Mouse (Mus musculus): ENCODE results near the gene Men1.

Men1 gene

DNA sequence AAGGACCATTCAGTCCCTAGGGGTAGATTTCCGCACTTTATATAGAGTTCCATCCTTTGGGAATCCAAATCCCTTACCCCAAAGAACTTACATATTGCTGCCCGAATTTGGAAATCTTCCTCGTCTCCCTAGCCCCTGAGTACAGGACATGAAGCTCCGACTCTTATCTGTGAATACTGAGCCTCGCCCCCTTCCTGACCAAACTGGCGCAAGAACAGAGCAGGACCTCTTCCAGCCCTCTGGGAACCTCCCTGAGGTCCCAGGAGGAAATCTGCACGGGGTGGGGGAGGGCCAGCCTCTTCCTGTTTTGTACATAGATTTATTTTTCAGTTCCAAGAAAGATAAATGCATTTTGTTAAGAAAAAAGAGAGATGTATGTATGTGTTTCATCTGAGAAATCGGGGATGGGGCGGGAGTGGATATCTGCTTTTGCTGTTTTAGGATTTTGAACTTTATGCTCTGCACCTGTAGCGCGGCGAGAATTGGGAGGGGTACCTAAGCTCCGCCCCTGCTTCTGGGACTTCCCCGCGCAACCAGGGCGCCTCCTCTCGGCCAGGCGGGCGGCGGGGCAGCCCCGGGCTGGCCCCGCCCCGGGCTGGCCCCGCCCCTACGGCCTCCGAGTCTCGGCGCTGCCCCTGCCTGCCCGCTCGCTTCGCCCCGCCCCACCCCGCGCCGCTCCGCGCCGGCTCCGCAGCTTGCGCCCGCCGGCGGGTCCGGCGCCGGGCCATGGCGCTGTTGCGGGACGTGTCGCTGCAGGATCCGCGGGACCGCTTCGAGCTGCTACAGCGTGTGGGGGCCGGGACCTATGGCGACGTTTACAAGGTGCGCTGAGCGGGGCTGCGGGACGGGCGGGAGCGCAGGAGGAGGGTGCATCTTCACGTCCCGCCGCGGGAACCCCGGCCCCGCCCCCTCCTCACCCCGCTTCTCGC, 6.0 kb downstream of the Men1 start, which contains the start of gene Map4k2:
Map4k2 (plus strand) TSS at position 612 of the 929 bp plus-strand sequence.
- peak; percentile 80 for DNase-seq

GRCm38 (mm10) chr19:6341453-6342077, 6.8 kb downstream of the Men1 start:
- DNase-seq, result no peak

DNA sequence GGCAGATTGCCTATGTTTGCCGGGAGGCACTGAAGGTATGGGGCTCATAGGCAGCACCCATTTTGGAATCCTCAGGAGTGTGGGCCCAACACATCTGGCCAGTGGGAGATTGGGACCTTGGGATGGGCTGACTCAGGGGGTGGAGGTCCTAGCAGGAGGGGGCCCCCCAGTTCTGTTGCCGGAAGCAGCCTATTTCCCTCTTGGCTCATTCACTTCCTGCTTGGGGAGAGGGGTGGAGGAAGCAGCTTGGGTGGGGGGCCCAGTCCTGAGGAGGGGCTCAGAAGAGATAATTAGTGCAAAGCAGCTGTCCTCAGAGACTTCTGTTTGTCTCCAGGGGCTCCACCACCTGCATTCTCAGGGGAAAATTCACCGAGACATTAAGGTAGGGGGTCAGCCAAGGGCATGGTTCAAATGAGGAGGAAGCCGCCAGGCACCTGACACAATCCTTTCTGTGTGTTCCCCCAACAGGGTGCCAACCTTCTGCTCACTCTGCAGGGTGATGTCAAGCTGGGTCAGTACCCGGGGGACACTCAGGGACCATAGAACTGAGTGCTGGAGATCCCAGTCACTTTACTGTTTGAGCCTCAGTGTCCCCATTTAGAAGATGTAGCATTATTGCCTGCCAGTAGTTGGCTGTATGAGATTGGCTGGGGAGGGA, 7.6 kb downstream of the Men1 start:
- DNase-seq, result no peak

DNA sequence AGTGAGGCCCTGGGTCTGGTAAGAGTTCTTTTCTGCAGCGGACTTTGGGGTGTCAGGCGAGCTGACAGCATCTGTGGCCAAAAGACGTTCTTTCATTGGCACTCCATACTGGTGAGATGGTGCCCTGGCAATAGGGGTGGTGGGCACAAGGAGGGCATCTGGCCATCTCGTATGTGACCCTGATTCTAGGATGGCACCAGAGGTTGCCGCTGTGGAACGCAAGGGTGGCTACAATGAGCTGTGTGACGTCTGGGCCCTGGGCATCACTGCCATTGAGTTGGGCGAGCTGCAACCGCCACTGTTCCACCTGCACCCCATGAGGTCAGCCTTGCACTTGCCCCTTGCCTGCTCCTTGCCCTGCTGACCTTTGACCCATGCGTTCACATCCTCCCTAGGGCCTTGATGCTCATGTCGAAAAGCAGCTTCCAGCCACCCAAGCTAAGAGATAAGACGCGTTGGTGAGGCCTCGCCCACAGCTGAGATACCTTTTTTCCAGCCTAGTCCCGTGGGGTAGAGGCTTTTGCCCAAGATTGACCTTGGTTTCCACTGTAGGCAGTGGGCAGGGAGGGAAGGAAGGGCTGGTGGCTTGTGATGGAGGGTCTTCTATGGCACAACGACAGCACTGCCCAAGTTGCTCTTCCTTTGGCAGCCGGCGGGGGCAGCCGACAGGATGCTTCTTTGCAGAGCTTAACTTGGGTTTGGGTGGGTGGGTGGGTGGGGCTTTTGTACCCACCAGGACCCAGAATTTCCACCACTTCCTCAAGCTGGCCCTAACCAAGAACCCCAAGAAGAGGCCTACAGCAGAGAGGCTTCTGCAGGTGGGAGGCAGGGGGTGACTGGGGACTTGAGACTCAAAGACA, 8.5 kb downstream of the Men1 start:
- DNase-seq, result no peak

- DNase-seq, result no peak
Measured at GRCm38 (mm10) chr19:6343996-6344395, 9.2 kb downstream of the Men1 start.

GRCm38 (mm10) chr19:6346023-6346422, 11.2 kb downstream of the Men1 start:
- no peak for DNase-seq

- no peak for DNase-seq
Measured at GRCm38 (mm10) chr19:6346661-6347060, 11.9 kb downstream of the Men1 start.

GRCm38 (mm10) chr19:6347615-6348014, 12.8 kb downstream of the Men1 start:
- no peak for DNase-seq

DNA sequence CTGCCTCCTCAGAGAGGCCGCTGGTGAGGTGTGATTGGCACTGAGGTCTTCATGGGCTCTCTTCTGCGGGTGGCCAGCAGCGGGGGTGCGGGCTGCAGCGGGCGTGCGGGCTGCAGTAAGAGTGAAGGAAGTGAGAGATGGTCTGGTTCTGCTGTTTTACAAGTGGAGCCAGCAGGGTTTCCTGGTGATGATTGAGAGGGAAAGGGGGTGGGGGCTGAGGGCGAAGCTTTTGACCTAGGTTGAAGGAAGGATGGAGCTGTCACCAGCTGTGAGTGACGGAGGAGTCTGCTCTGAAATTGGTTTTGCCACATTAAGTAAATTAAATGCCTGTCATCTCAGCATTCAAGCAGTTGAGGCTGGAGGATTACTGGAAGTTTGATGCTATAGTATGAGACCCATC, 13.9 kb downstream of the Men1 start:
- DNase-seq, result no peak

DNA sequence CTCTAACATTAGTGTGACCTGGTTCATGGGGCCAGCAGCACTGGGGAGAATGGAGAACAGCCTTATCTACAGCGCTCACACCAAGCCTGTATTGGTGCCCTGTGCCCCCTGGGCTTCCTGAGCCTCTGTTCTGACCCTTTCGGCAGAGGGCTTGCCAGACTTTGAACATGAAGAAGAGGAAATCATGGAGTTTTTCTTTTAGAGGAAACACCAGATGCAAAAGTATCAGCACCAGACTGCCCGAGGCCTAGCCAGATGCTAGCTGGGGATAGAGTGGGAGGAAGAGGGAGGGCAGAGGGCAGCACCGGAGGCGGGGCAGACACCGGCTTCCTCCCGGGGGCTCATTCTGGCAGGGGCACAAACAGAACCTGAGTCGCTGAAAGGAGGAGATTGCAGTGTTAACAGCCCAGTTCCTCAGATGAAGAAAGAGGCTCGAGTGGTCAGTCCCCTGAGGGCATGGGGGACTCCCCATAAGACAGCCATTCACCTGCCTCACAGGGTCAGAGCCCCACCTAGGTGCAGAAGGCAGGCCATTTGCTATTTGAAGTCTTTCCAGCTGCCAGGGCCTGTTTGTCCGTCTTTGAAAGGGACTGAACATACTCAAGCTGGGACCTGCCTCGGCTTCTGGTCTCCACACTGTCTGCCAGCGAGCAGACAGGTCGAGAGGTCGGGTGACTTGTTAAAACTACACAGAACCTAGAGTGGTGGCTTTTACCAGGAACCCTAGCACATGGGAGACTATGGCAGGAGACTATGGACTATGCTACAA, 14.6 kb downstream of the Men1 start:
- DNase-seq, result no peak

DNA sequence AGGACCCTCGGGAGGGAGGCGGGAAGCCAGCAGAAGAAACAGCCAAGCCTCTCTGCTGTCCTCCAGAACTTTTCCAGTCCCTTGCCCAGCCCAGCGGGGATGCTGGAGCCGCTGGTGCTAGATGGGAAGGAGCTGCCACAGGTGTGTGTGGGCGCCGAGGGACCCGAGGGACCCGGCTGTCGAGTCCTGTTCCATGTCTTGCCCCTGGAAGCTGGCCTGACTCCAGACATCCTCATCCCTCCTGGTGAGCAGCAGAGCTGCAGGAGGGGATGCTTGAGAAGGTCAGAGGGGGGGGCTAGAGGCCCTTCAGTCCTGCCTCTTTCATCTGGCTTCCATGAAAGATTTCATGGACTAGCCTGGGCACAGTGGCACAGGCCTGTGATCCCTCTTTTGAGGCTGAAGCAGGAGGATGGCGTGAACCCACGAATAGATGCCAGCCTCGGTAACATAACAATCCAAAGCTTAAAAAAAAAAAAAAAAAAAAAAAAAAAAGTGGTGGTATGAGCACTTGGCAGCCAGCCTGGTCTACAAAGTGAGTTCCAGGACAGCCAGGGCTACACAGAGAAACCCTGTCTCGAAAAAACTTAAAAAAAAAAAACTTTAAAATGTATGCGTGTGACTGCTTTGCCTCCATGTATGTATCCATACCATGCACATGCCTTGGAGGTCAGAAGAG, 16.8 kb downstream of the Men1 start:
- DNase-seq, result no peak

DNA sequence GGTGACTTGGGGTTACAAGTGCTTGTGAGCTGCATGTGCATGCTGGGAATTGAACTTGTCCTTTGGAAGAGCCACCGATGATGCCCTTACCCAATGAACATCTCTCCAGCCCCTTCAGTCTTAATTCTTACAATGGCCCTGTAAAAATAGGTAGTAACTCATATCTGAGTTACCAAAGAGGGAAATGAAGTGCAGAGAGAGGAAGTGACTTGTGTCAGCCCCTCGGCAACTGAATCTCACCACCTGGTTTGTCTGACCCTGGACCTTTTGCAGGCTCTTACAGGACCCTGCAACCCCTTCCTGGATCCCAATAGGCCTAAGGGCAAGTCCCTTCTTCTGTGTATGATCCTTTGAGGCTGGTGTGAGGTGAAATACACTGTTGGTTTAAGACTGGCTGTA, 17.3 kb downstream of the Men1 start:
- DNase-seq, result no peak

GRCm38 (mm10) chr19:6354030-6354429, 19.3 kb downstream of the Men1 start:
- DNase-seq, result no peak

DNA sequence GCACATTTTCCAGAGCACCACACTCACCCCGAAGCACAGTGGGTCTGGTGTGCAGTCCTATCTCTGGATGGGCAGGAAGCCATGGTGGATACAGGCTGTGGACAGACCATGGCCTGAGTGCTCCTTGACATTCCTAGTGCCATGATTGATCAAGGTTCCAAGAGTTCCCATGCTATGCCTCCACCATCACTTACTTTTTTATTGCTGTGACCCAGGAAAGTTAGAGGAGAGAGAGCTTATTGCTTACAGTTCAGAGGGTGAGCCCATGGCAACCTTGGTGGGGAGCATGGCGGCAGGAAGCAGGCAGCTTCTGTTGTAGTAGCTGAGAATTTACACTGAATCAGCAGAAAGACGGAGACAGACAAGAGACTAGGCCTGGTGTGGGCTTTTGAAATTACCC, 26.5 kb downstream of the Men1 start:
- no peak for DNase-seq

GRCm38 (mm10) chr19:6363091-6363410, 28.3 kb downstream of the Men1 start:
- no peak for DNase-seq

DNA sequence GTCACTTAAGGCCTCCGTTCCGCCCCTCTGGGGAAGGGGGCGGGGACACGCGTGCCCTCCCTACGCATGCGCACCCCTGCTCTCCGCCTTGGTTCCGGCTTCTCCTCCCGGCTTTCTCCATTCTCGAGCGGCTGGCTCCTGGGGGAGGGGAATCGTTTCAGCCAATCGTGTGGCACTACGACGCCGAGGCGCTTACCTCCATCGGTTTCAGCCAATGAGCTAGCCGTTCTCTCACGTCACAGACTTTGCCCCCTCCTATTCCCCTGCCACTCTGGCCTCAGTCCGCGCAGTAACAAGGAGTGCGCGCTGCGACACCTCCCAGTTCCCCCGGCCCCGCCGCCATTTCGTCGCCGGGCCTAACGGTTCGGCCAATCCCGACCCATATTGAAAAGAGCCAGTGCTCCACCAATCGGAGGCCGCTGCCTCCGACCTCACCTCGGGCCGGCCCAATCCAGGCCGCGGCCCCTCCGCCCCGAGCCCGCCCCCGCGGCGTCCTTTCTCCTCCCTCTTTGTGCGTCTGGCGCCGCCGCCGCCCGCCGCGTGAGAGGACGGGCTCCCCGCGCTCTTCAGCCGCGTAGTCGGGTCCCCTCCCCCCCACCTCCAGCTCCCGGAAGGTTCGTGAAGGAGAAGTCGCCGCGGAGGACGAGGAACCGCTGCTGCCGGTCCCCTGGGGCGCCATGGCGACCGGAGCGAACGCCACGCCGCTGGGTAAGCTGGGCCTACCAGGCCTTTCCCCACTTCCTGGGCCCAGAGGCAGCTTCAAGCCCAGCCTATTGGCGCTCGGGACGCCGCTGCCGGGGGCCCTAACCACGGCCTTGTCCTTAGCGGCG, 28.8 kb downstream of the Men1 start, which contains the start of gene Sf1:
Sf1 (plus strand) TSS at position 280 of the 830 bp plus-strand sequence.
- DNase-seq, result peak; percentile 100

DNA sequence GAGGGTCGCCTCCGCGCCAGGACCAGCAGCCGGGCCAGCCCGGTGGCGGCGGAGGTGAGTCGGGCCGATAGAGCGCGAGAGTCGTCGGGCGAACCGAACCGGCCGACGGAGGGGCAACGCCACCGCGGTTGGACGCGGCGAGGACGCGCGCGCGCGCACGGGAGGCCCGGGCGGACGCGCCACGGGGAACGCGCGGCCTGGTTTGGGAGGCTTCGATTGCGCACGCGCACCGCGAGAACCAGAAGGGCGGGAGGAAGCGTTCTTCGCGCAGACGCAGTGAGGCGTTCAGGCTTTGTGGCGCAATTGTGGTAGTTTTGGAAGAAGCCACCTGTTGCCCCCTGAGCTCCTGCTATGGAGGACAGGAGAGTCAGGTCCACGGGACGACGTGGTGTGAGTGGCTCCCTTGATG, 29.5 kb downstream of the Men1 start:
- peak; percentile 94 for DNase-seq

DNA sequence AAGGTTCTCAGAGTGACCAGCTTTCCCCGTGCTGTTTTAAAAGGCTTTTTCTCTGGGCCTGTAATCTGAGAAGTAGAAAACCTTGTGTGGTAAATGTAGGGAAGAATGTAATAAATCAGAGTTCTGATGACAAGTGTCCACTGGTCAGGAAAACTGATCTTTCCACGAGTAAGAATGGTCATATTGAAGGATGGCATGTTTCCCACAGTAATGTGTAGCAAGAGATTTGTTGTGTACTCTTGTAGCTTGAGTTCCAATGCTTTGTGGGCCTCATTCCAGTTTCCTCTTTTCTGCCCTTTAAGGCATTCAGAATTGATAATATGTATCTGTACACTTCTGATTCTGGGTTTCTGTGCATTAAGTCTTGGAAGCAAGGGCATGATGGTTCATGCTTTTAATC, 30.1 kb downstream of the Men1 start:
- DNase-seq, result no peak

DNA sequence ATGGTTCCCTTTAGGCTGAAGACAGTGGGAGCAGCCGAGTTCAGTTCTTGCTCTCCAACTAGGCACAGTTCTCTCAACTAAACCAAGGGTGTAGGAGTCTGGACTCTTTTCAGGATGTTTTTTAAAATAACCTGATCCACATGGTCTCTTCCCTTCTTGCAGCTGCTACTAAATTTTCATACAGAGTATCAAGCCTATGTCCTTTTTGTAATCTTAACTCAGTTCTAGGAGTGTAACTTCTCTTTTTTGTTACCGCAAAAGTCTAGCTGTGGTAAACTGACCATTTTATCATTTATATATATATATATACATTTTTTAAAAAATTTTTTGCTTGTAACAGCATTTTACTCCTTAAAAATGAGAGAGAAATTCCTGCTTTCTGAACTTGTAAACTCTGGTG, 35.4 kb downstream of the Men1 start:
- DNase-seq, result no peak

DNA sequence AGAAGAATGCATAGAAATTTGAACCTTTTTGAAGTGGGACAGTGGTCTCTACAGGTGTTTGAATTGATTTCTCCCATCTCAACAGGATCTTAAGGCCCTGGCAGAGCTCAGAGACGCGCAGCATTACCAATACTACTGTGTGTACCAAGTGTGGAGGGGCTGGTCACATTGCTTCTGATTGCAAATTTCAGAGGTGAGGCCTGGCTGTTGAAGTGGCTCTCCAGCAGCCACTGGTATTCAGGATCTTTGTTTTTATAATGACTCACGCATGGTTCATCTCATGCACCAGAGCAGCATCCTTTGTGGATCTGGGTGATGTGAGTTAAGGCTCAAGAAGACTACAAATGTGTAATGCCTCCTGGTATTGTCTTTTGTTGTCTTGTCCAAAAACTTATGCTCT, 37.7 kb downstream of the Men1 start:
- DNase-seq, result no peak

All from cerebellum, adult 11 months (tissue).